Mouse (Mus musculus) MN1 (cell line): ENCODE measurements around the gene Ch25h.

ENCODE experiments used
- DNase-seq: peaks from one replicate; pipeline ENCODE4 v3.0.0-alpha.2; 2016; ENCODE audit warnings: low spot score

Ch25h gene

GRCm38 (mm10) chr19:34468216-34468615 is 6.7 kb downstream of the Ch25h start:
- DNase-seq: no peak

- DNase-seq: no peak
Measured at GRCm38 (mm10) chr19:34464453-34464852, 10.5 kb downstream of the Ch25h start.

GRCm38 (mm10) chr19:34461451-34462019 is 13.4 kb downstream of the Ch25h start:
- no peak for DNase-seq

- no peak for DNase-seq
Measured at GRCm38 (mm10) chr19:34450784-34451370, 24.1 kb downstream of the Ch25h start.

- DNase-seq: no peak
Measured at GRCm38 (mm10) chr19:34448851-34449250, 26.1 kb downstream of the Ch25h start.

GRCm38 (mm10) chr19:34445410-34446012 is 29.5 kb downstream of the Ch25h start:
- no peak for DNase-seq

- no peak for DNase-seq
Measured at GRCm38 (mm10) chr19:34444785-34445184, 30.2 kb downstream of the Ch25h start.

- no peak for DNase-seq
Measured at GRCm38 (mm10) chr19:34441979-34442378, 33.0 kb downstream of the Ch25h start.

GRCm38 (mm10) chr19:34435197-34435611 is 39.8 kb downstream of the Ch25h start:
- DNase-seq: no peak

- no peak for DNase-seq
Measured at GRCm38 (mm10) chr19:34431314-34431713, 43.6 kb downstream of the Ch25h start.

- DNase-seq: no peak
Measured at GRCm38 (mm10) chr19:34423783-34424335, 51.1 kb downstream of the Ch25h start.
